Mouse (Mus musculus): Measurements from ENCODE around the gene Rdh19.
"Not testable (repeated sequence)": the region's sequence is repeated elsewhere in the genome, so short reads cannot be mapped to it uniquely, and the experiment has no call there.

The Rdh19 gene

DNA sequence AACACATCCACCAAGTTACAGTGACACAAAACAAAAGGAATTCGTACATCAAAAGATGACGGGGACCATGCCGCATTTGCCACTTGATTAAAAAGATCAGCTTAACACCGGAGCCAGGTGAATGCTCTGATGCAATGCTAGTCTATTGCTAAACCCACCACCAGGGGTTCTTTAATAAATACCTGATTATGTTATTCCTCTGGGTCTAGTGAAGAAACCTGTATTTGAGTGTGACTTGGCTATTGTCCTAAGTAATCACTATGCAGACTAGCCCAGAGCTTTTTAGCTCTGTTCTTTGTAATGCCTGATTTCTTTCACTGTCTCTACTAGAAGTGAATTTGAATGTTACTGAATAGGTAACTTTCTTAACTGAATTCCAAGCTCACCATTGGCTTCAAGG lies 31.3 kb downstream of the Rdh19 start:
- no peak for DNase-seq

DNA sequence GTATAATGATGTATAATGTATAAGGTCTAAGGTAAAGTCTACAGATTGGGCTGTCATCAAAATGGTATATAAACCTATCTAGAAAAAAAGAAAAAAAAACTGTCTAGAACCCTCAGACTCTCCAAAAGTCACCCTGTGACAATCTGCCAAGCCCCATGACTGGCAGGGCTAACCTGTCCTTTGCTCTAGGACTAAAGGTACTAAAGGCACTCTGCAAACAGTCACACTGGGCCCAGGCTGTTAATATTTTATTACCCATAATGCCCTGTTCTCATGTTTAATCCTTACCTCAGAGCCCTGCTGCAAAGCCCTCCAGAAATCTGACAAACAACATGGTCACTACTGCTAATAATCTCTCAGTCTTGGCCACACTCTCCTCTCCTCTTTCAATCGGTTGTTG lies 36.8 kb downstream of the Rdh19 start:
- DNase-seq, result no peak

DNA sequence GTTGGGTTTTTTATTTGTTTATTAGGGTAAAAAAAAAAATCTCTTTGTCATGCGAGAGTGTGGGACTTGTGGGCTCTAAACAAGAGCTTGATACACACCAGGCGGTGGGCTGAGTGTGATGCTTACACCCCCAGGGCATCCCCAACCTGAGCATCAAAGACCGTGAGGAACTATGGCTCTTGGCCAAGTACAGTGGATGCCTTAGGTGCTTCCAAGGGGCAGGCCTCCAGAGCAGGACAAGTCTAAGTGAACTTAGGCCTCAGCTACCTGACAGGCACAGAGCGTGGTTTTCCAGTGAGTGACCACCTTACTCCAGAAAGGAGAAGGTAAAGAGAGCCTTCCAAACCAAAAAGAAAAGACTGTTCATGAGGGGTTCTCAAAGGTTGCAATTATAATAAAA lies 37.2 kb downstream of the Rdh19 start:
- no peak for DNase-seq

GRCm38 (mm10) chr10:127888605-127889004 lies 38.9 kb downstream of the Rdh19 start, which contains the start of gene Rdh7:
Gene Rdh7 (minus strand): TSS chr10:127888817.
- no peak for DNase-seq

GRCm38 (mm10) chr10:127891481-127891880 lies 41.8 kb downstream of the Rdh19 start:
- DNase-seq, result no peak

GRCm38 (mm10) chr10:127893163-127894022 lies 43.7 kb downstream of the Rdh19 start:
- not testable (repeated sequence) for DNase-seq

DNA sequence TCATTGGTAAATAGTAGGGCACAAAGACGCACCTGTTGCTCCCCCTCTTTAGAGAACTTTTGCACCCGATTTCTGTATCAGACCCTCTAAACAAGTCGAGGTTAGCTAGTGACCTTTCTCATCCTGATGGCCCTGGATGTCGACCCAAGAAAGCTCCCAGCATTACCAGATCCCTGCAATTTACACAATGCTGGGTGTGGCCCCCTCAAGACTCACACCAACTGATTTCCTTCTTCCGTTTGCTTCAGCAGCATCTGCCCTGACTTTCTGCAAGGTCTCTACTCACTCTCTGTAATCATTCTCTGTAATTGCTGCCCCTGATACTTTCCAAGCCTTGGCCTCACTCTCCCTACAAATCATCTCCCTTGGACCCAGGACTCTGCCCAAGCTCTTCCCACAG lies 47.0 kb downstream of the Rdh19 start:
- DNase-seq, result no peak

DNA sequence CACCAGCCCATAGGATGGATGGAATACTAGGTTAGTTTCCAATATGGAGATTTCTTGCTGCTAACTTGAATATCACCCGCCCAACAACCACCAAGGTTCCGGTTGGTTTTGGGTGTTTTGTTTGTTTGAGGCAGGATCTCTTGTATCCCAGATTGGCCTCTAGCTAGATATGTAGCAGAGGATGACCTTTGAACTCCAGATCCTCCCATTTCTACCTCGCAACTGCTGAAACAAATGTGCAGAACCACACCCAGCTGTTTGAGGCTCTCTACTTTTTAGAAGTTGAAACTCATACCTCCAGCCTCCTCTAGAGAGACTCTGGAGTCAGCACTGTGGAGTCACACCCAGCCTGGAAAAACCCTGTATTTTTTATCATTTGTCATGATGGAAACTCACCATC lies 47.8 kb downstream of the Rdh19 start:
- DNase-seq, result no peak

DNA sequence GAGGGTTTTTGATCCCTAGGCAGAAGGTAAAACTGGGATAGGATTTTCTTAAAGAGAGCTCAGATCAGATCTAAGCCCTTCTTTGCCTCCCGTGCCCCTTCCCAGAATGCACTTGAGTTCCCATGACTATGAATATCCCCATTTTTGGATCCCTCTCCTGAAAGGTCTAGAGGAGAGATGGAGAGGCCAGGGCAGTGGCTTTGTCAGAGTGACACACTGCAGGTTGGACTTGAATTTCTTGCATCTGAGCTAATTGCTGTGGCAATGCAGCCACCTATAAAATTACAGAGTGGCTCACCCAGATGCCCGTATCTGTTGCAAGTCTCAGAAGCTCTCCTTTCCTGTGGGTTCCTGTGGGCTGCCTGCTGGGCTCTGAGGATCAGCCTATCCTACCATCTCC lies 48.5 kb downstream of the Rdh19 start, which contains the start of gene Sdr9c7:
TSS of gene Sdr9c7 (plus strand) at position 301 of the 400 bp plus-strand sequence.
- no peak for DNase-seq

- DNase-seq, result no peak
Measured at GRCm38 (mm10) chr10:127899783-127900182, 50.1 kb downstream of the Rdh19 start.

DNA sequence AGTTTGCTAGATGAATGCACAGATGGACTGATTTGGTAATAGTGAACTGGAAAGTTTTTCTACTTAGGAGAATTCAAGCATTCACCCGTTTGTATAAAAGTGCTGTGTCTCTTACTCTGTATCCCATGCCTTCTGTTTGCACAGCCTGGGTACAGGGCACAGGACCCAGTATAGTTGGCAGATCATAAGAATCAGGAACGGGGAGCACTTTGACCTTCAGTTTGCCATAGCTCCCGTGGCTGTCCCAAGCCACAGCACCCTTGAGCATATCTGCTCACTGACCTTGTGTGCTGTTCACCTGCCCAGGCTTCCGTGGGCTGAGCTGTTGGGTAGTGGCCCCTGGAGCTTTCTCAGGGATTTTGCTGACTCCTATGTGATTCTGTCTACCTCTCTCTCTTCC lies 52.0 kb downstream of the Rdh19 start:
- DNase-seq, result no peak

GRCm38 (mm10) chr10:127903116-127903515 lies 53.4 kb downstream of the Rdh19 start:
- DNase-seq, result no peak

DNA sequence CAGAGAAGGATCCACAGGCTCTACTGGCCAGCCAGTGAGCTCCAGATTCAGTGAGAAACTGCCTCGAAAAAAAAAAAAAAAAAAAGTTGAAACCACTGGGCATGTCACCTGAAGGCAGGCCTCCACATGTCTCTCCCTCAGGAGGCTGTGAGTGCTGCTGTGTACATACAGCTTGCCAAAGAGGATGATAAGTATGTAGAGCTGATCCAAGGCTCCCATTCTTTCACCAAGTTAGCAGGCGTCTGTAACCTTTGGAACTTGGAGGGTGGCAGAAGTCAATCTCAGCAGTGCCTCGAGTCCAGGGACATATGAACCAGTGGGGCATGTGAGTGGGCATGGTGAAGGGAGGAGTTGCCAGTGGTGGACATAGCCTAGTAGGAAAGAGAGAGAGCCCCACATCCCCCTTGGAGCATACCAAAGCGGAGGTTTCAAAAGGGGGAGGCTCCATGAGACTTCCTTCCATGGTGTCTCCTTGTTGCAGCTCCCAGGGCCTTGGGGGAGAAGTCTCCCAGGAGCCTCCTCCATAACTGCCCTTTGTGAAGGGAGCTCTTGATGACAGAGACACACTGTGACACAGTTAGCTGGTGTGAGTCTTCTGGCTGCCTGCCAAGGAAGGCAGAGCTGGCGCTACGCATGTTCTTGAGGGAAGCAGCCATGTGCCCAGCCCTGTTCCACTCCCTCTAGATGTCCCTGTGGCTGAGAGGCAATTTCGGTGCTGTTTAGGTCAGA lies 55.2 kb downstream of the Rdh19 start:
- peak in 1 of 2 experiments; percentile 4 for DNase-seq

GRCm38 (mm10) chr10:127906138-127906537 lies 56.4 kb downstream of the Rdh19 start:
- DNase-seq, result no peak

DNA sequence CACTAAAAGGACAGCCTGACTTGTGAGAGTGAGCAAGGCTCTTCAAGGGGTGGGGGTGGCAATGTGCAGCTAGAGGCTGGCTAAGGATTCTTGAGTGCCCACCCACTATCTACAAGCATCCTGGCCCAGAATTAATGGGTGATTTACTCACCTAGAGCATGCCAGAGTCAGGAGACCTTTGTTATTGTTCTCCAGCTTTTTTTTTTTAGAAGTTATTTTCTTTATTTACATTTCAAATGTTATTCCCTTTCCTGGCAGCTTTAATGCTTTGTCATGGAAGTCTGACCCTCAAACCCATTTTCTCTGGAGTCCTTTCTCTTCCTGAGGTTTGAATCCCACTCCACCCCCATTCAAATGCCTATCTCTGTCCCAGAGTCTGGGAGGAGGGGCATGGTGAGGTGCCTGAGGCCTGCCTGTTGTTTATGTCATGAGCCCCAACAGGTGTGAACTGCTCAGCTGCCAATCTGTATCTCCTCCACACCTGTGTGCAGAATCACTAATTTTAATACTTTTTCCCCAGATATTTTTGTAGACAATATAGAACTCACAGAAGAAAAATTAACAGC lies 57.7 kb downstream of the Rdh19 start:
- no peak for DNase-seq
